Mouse (Mus musculus) cortical plate, adult 2 months (tissue): ENCODE measurements around the gene Cdk20. TPM values are rescaled to one million over a fixed set of nuclear protein-coding genes. Genes with fewer than 3 reads are reported as not detected.

Experiments used
- H3K27ac ChIP-seq: fragments of 200-500 bp; 2 replicates; pipeline ENCODE4 v1.5.1; 2012; ENCODE audit warnings: low read length, control low read depth, inconsistent platforms; ENCODE audit not compliant: insufficient read depth
- H3K4me1 ChIP-seq: fragments of 200-500 bp; 2 replicates; pipeline ENCODE4 v1.6.1; 2011; ENCODE audit warnings: low read length; ENCODE audit not compliant: control insufficient read depth, insufficient read depth
- H3K4me3 ChIP-seq: fragments of 200-500 bp; 2 replicates; pipeline ENCODE4 v1.5.1; 2011; ENCODE audit warnings: mild to moderate bottlenecking, low read length, control low read depth; ENCODE audit not compliant: insufficient read depth
- CTCF ChIP-seq: fragments of 200-500 bp; IDR thresholded peaks from 2 replicates; pipeline ENCODE4 v1.5.1; 2011; ENCODE audit warnings: mild to moderate bottlenecking, control low read depth, low read length; ENCODE audit not compliant: insufficient read depth; ENCODE audit errors: extremely low read depth
- POLR2A ChIP-seq: fragments of 200-500 bp; IDR thresholded peaks from 2 replicates; pipeline ENCODE4 v1.6.1; 2011; ENCODE audit warnings: mild to moderate bottlenecking, low read length, control low read depth; ENCODE audit not compliant: insufficient read depth; ENCODE audit errors: extremely low read depth
- polyA plus RNA-seq: library from polyadenylated mRNA; depleted of rRNA; stranded (reverse); fragments of >200 nt; gene quantifications from 2 replicates; pipeline ENCODE4 v1.2.3, GENCODE M21; 2012; rRNA removed

Cdk20 gene
- polyA plus RNA-seq, 1 experiment = 13.1 TPM

GRCm38 (mm10) chr13:64467886-64468285 is 35.8 kb downstream of the Cdk20 start:
- Histone ChIP-seq H3K4me3 (no peak overlapping the region), H3K4me1 (no peaks in the 10 kb centered on the region), H3K27ac (no peak overlapping the region)
- no peak for TF ChIP-seq POLR2A
- no peak for TF ChIP-seq CTCF

GRCm38 (mm10) chr13:64477968-64478367 is 45.9 kb downstream of the Cdk20 start:
- Histone ChIP-seq H3K4me1 (no peaks in the 10 kb centered on the region), H3K27ac (no peak overlapping the region), H3K4me3 (no peak overlapping the region)
- no peak for TF ChIP-seq CTCF
- no peak for TF ChIP-seq POLR2A

GRCm38 (mm10) chr13:64479960-64480359 is 47.8 kb downstream of the Cdk20 start:
- TF ChIP-seq CTCF = no peak
- no peak for TF ChIP-seq POLR2A
- Histone ChIP-seq H3K4me1 (no peaks in the 10 kb centered on the region), H3K27ac (no peak overlapping the region), H3K4me3 (no peak overlapping the region)

GRCm38 (mm10) chr13:64489886-64490285 is 57.8 kb downstream of the Cdk20 start:
- Histone ChIP-seq H3K27ac (no peak overlapping the region), H3K4me3 (no peak overlapping the region), H3K4me1 (no peaks in the 10 kb centered on the region)
- TF ChIP-seq POLR2A (no peak), CTCF (no peak)

Other genes starting within 250 kb of the Cdk20 start
- 9.8 and 10.4 TPM in 2 replicates for gene Cdc14b, start 157.0 kb upstream of the Cdk20 start, polyA plus RNA-seq
- gene Aaed1, start 119.6 kb upstream of the Cdk20 start, polyA plus RNA-seq = 12.2 and 12.5 TPM in 2 replicates
- 121 and 125 TPM in 2 replicates for gene Ctsl, start 61.4 kb upstream of the Cdk20 start, polyA plus RNA-seq
- not detected in 2 replicates for gene Fam240b, start 65.5 kb downstream of the Cdk20 start, polyA plus RNA-seq